Mouse (Mus musculus): ENCODE results near the gene Kin. TPM values are rescaled to one million over a fixed set of nuclear protein-coding genes. Genes with fewer than 3 reads are reported as not detected.

Gene Kin
- polyA plus RNA-seq, 1 experiment = 18.6 TPM

DNA sequence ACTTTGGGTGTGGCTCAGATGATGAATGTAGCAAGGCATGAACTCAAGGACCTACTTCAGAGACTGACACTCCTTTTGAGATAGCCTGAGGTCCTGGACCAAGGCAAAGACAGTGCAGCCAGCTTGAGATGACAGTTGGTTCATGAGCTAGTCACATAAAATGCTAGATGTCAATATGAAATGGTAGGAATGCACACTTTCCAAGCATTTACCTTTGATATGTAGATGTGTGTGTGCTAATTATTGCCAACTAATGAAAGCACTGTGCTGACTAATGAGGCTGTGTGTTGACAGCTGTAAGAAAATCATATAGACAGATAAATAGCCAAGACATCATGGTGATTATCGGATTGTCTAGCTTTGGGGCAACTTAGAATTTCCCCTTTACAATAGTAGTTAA, 51.7 kb downstream of the Kin start:
- Histone ChIP-seq H3K4me1 (ENCODE audit: control insufficient read depth, insufficient read depth, low read length) (peaks cover 11% of the 10 kb centered on the region), H3K4me3 (ENCODE audit: insufficient read depth, low read length) (no peak overlapping the region), H3K27ac (ENCODE audit: insufficient read depth, low read length) (no peak overlapping the region)
- TF ChIP-seq CTCF (IDR thresholded peaks at IDR 0.05; ENCODE audit: borderline replicate concordance, insufficient read depth, low read length) = no peak
- TF ChIP-seq POLR2A (IDR thresholded peaks at IDR 0.05; ENCODE audit: low read depth, low read length) = no peak

DNA sequence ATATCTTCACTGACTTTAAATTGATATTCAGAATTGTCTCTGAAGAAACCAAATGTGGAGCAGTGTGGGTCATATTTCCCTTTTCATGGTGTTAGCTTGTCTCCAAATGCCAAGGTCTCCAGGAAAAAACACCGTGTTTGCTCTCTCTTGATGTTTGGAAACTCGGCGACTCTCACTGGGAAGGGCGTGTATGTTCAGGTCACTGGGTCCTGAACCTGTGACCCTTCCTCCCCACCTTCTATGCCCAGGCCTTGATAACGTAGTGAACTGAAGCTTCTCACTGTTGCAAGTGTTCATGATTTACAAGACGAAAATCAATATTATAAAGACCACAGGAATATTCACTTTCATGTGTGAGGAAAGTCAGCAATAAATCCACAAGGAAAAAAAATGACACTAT, 53.5 kb downstream of the Kin start:
- no peak for TF ChIP-seq POLR2A (IDR thresholded peaks at IDR 0.05; ENCODE audit: low read depth, low read length)
- no peak for TF ChIP-seq CTCF (IDR thresholded peaks at IDR 0.05; ENCODE audit: borderline replicate concordance, insufficient read depth, low read length)
- peaks cover 11% of the 10 kb centered on the region for H3K4me1 ChIP-seq (ENCODE audit: control insufficient read depth, insufficient read depth, low read length)
- no peak overlapping the region for H3K27ac ChIP-seq (ENCODE audit: insufficient read depth, low read length)
- H3K4me3 ChIP-seq (ENCODE audit: insufficient read depth, low read length) = no peak overlapping the region

DNA sequence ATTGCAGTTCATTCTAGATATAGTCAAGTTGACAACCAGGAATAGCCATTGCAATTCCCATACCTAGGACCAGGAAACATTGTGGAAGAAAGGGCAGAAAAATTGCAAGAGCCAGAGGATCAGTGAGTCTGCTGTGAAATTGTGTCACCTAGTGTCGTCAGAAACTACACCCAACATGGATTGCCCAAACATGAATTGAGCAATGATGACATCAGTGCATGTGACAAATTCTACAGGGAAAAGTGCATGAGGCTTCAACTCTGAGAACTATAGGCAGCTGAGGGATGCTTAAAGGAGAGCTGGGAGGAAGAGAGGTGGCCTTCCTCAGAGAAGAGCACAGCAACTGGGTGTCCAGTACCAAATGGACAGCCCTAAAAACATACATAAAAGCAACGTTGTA, 56.9 kb downstream of the Kin start:
- Histone ChIP-seq H3K4me1 (ENCODE audit: control insufficient read depth, insufficient read depth, low read length) (peaks cover under 1% of the 10 kb centered on the region; the same call in 1 of the 2 replicates), H3K27ac (ENCODE audit: insufficient read depth, low read length) (no peak overlapping the region), H3K4me3 (ENCODE audit: insufficient read depth, low read length) (no peak overlapping the region)
- TF ChIP-seq CTCF (IDR thresholded peaks at IDR 0.05; ENCODE audit: borderline replicate concordance, insufficient read depth, low read length) (no peak), POLR2A (IDR thresholded peaks at IDR 0.05; ENCODE audit: low read depth, low read length) (no peak)

DNA sequence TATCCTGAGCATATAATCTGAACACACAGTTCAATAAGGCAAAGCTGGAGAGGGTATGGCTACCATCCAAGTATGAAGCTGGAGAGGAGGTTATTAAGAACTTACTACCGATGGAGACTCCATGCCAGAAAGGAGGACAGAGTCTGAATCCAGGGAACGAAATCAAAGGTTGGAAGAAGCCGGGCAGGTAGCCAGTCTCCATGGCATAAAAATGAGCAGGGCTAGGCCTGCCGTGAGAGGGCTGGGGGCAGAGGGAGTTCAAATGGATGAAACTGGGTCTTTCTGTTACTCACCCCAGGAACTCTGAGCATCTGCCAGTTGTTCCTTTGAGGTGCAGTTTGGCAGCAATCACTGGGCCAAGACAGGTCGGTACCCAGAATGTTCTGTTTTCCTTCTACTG, 60.1 kb downstream of the Kin start:
- Histone ChIP-seq H3K27ac (ENCODE audit: insufficient read depth, low read length) (no peak overlapping the region), H3K4me3 (ENCODE audit: insufficient read depth, low read length) (no peak overlapping the region), H3K4me1 (ENCODE audit: control insufficient read depth, insufficient read depth, low read length) (peaks cover 2% of the 10 kb centered on the region; the same call in 1 of the 2 replicates)
- no peak for TF ChIP-seq POLR2A (IDR thresholded peaks at IDR 0.05; ENCODE audit: low read depth, low read length)
- no peak for TF ChIP-seq CTCF (IDR thresholded peaks at IDR 0.05; ENCODE audit: borderline replicate concordance, insufficient read depth, low read length)

Other genes with a start within 250 kb of the Kin start
- not detected in 2 replicates for gene 4930412O13Rik, start 199.3 kb upstream of the Kin start, polyA plus RNA-seq (2011; ENCODE audit: insufficient read length, low read depth, missing spikeins)
- not detected in 2 replicates for gene 9230102O04Rik, start 191.1 kb upstream of the Kin start, polyA plus RNA-seq (2011; ENCODE audit: insufficient read length, low read depth, missing spikeins)
- 3.1 and 4.5 TPM in 2 replicates for gene Gata3, start 190.6 kb upstream of the Kin start, polyA plus RNA-seq (2011; ENCODE audit: insufficient read length, low read depth, missing spikeins)
- gene Taf3, start 32.0 kb upstream of the Kin start, polyA plus RNA-seq (2011; ENCODE audit: insufficient read length, low read depth, missing spikeins) = 7.7 and 8.0 TPM in 2 replicates
- 294 and 313 TPM in 2 replicates for gene Atp5c1, start 83 bp upstream of the Kin start, polyA plus RNA-seq (2011; ENCODE audit: insufficient read length, low read depth, missing spikeins)
- 8.9 and 13.8 TPM in 2 replicates for gene Itih2, start 50.8 kb downstream of the Kin start, polyA plus RNA-seq (2011; ENCODE audit: insufficient read length, low read depth, missing spikeins)
- gene Itih5, start 73.0 kb downstream of the Kin start, polyA plus RNA-seq (2011; ENCODE audit: insufficient read length, low read depth, missing spikeins) = 2.5 and 8.5 TPM in 2 replicates